12 mouse cellular contexts compared by ENCODE assay signal in the genomic region with DNA sequence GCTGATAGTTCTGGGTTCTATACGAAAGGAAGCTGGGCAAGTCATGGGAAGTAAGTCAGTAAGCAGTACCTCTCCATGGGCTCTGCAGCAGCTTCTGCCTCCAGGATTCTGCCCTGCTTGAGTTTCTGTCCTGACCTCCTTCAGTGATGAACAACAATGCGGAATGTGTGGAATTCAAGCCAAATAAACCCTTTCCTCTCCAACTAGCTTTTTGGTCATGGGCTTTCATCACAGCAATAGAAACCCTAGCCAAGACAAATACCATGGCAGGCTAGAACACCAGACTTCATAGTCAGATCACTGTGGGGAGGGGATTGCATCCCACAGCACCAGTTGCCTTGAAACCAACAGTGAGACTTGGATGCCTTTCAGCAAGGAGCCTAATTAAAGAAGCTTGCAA.
"Had no signal": no experiment of that assay in that cellular context is flagged by ENCODE, and none has a peak within 500 bp of the region (broad histone marks: within the 10 kb centered on the region; RNA-seq: fewer than 3 reads in every experiment).

No protein-coding gene starts in this region.

- H3K36me3 ChIP-seq: liver, embryonic 13.5 days had no signal

- ATAC-seq: lung, postnatal 0 days had no signal

- H3K9ac ChIP-seq: liver, embryonic 13.5 days had no signal

- H3K4me1 ChIP-seq: liver, embryonic 13.5 days had no signal

- H3K27me3 ChIP-seq: liver, embryonic 13.5 days had no signal

- H3K27ac ChIP-seq: left cerebral cortex, adult 2 months; liver, embryonic 13.5 days had no signal

- H3K4me2 ChIP-seq: liver, embryonic 13.5 days; midbrain, embryonic 11.5 days had no signal

- H3K4me3 ChIP-seq: left cerebral cortex, adult 2 months; liver, embryonic 13.5 days; megakaryocyte, embryonic 14.5 days had no signal

- DNase-seq: kidney, adult 2 months; kidney, postnatal 25 days; layer of hippocampus, postnatal 36 days; liver, embryonic 13.5 days; lung, adult 2 months; midbrain, embryonic 14.5 days; thymus, adult 18-20 months; thymus, postnatal 36 days had no signal

- H3K9me3 ChIP-seq: liver, embryonic 13.5 days had no signal
